Mouse (Mus musculus): Measurements from ENCODE around the gene Fxyd6. TPM values are rescaled to one million over a fixed set of nuclear protein-coding genes. Genes with fewer than 3 reads are reported as not detected.

Gene Fxyd6
- polyA plus RNA-seq (2012) = 0.19 and 0.20 TPM in 2 replicates

DNA sequence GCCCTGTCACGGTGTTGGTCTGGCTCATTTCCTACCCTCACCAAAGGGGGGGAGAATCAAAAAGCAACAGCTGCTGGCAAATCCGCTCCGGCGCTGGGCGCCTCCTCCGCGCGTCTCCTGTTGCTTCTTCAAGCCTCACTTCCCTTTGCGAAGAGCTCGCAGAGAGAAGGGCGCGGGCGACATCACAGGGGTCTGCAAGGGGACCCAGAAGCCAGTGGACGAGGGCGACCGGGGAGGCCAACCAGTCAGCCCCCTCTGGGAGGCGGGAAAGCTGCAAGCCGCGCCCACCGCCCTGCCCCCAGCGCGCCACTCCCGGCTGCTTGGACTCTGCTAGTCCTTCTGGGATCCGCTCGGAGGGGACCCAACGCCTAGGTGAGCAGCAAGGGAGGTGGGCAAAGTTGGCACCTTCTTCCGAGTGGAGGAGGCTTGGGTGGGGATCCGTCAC lies at the start of gene Fxyd6:
TSS of gene Fxyd6 (plus strand) at position 69 of the 445 bp plus-strand sequence.

DNA sequence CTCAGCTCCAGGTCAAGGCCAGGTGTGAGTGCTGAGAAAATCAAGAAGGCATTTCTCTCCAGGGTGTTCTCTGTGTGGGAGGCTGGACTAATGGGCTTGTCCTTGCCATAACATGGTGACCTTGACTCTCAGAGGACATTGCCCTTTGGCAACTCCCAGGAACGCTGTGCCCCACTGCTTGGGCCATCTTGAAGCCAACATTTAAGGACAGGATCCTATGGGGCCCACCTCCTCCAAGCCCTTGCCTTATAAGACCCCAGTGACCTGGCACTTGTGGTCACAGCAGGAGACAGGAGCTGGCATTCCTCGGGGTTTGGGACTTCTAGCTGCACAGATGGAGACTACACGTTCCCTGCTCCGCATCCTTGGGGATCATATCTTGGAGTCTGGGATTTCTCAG lies 29.4 kb downstream of the Fxyd6 start, which contains the start of gene Fxyd2:
TSS of gene Fxyd2 (plus strand) at position 236 of the 400 bp plus-strand sequence.

DNA sequence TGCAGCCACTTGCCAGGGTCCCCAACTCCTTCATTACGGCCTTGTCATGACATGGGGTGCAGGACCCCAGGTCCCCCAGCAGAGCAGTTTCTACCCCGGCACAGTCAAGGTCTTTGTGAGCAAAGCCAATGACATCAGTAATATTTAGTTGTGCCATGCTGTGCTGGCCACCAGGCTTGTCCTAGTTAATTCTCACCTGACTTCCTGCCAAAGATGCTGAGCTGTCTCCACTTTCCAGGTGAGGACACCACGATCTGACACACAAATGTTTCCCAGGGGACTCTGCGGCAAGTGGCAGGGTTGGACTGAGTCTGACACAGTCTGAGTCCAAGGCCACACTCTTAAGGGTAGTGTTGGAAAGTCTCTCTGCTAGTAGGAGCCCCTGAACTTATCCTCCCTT lies 56.5 kb downstream of the Fxyd6 start, which contains the start of gene Dscaml1:
TSS of gene Dscaml1 (plus strand) at position 173 of the 400 bp plus-strand sequence.

Other genes with a start within 250 kb of the Fxyd6 start
- 0.30 and 0.33 TPM in 2 replicates for gene Scn4b, start 231.8 kb upstream of the Fxyd6 start, polyA plus RNA-seq (2012)
- 0.04 and 0.14 TPM in 2 replicates for gene BC049352, start 188.2 kb upstream of the Fxyd6 start, polyA plus RNA-seq (2012)
- not detected in 2 replicates for gene Tmprss4, start 166.1 kb upstream of the Fxyd6 start, polyA plus RNA-seq (2012)
- 1.6 and 2.2 TPM in 2 replicates for gene Il10ra, start 101.0 kb upstream of the Fxyd6 start, polyA plus RNA-seq (2012)
- 0.03 TPM in 1 of 2 replicates, not detected in the other for gene Tmprss13, start 51.1 kb upstream of the Fxyd6 start, polyA plus RNA-seq (2012)
- gene Fxyd2, start 29.5 kb downstream of the Fxyd6 start, polyA plus RNA-seq (2012) = 1.7 and 3.6 TPM in 2 replicates
- 0.09 and 0.37 TPM in 2 replicates for gene Dscaml1, start 56.4 kb downstream of the Fxyd6 start, polyA plus RNA-seq (2012)